Mouse (Mus musculus) C2C12 (cell line): ENCODE results near the gene Tmem98.

Experiments
- CTCF ChIP-seq: IDR thresholded peaks from one replicate; pipeline ENCODE4 v1.5.1; 2011; ENCODE audit not compliant: control insufficient read depth, insufficient read depth, insufficient read length
- FOSL1 ChIP-seq: IDR thresholded peaks from one replicate; pipeline ENCODE4 v1.8.0; 2011; ENCODE audit warnings: mild to moderate bottlenecking, low read length; ENCODE audit not compliant: poor library complexity, insufficient read depth, severe bottlenecking
- MAX ChIP-seq: IDR thresholded peaks from one replicate; pipeline ENCODE4 v1.6.1; 2011; ENCODE audit warnings: mild to moderate bottlenecking, control low read depth

DNA sequence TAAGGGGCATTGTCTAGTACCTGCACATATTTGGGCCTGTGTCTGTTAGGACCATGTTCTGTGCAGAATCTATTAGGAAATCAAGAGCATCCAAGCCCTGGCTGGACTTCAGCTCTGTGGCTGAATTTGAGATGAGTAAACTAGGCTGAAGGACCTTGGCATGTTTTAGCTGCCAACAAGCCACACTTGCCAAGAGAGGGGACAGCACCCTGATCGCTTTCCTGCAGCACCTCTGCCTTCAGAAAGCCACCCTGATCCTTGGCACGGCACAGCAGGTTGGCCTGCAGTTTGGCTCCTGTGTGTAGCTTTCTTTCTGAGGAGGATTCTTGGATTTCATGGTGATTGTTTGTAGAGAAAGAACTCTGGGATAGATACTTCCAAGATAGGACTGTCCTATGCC lies 28.4 kb upstream of the Tmem98 start:
- TF ChIP-seq CTCF: no peak
- TF ChIP-seq MAX: no peak
- TF ChIP-seq FOSL1: no peak
